ENCODE assay signal across 8 mouse cellular contexts in genomic region chr6:113638302-113639040, GRCm38 (mm10). TPM values are rescaled to one million over a fixed set of nuclear protein-coding genes. Genes with fewer than 3 reads are reported as not detected.
A peak's percentile ranks its signal among the peaks of the same experiment; 100 is the strongest.
DNase-seq lines count a peak whose midpoint lies in the region; ATAC-seq and TF ChIP-seq lines count a peak whose summit lies in the region.

Gene Irak2 (plus strand): TSS chr6:113638467.

- no peaks in the 10 kb centered on the region for H3K9me3 ChIP-seq in heart, embryonic 13.5 days
- H3K9me3 ChIP-seq in liver, embryonic 12.5 days (replicated peaks), result no peaks in the 10 kb centered on the region
- H3K9me3 ChIP-seq in stomach, embryonic 15.5 days, result no peaks in the 10 kb centered on the region

- peak within 1 kb of the TSS; percentile 56; the same call in 1 of the 2 replicates for H3K27ac ChIP-seq in heart, embryonic 13.5 days (replicated peaks)
- H3K27ac ChIP-seq in liver, embryonic 12.5 days, result peak within 1 kb of the TSS; percentile 76
- peak within 1 kb of the TSS; percentile 19; the same call in 1 of the 2 replicates for H3K27ac ChIP-seq in stomach, embryonic 15.5 days

- H3K4me3 ChIP-seq in C2C12 (ENCODE audit: insufficient read depth, poor library complexity, severe bottlenecking), result peak within 1 kb of the TSS; percentile 29
- H3K4me3 ChIP-seq in heart, embryonic 13.5 days, result peak within 1 kb of the TSS; percentile 69
- H3K4me3 ChIP-seq in liver, embryonic 12.5 days, result peak within 1 kb of the TSS; percentile 63
- peak within 1 kb of the TSS; percentile 56 for H3K4me3 ChIP-seq in stomach, embryonic 15.5 days (replicated peaks)

- peak; percentile 99 for TF ChIP-seq CTCF in C2C12 (IDR thresholded peaks at IDR 0.05; ENCODE audit: control insufficient read depth, insufficient read depth, insufficient read length)
- peak; percentile 92 for TF ChIP-seq CTCF in brain, embryonic 14.5 days (IDR thresholded peaks at IDR 0.05; ENCODE audit: borderline replicate concordance, extremely low read depth, insufficient read depth, insufficient read length)

- WGBS in heart, embryonic 13.5 days, result 8% methylated on average over 37 of the region's 37 CpGs
- WGBS in liver, embryonic 12.5 days (ENCODE audit: insufficient replicate concordance), result 5% methylated on average over 37 of the region's 37 CpGs
- 7% methylated on average over 37 of the region's 37 CpGs for WGBS in stomach, embryonic 15.5 days

- no peaks in the 10 kb centered on the region for H3K27me3 ChIP-seq in C2C12 (ENCODE audit: control insufficient read depth, insufficient read depth, insufficient read length)
- H3K27me3 ChIP-seq in heart, embryonic 13.5 days (replicated peaks), result no peaks in the 10 kb centered on the region
- no peaks in the 10 kb centered on the region for H3K27me3 ChIP-seq in liver, embryonic 12.5 days (replicated peaks)
- no peaks in the 10 kb centered on the region for H3K27me3 ChIP-seq in stomach, embryonic 15.5 days (replicated peaks)

- H3K79me3 ChIP-seq in C2C12 (ENCODE audit: low read depth), result no peaks in the 10 kb centered on the region

- no peak; the same call in 1 of the 2 replicates for TF ChIP-seq POLR2A in brain, embryonic 14.5 days (IDR thresholded peaks at IDR 0.05; ENCODE audit: borderline replicate concordance, extremely low read depth, insufficient read depth, insufficient read length, poor library complexity, severe bottlenecking)

- H3K79me2 ChIP-seq in C2C12 (ENCODE audit: control insufficient read depth, insufficient read depth), result no peaks in the 10 kb centered on the region

- H3K9ac ChIP-seq in heart, embryonic 13.5 days, result peak within 1 kb of the TSS; percentile 87
- peak within 1 kb of the TSS; percentile 79 for H3K9ac ChIP-seq in liver, embryonic 12.5 days
- H3K9ac ChIP-seq in stomach, embryonic 15.5 days, result peak within 1 kb of the TSS; percentile 38; the same call in 1 of the 2 replicates

- H3K4me2 ChIP-seq in heart, embryonic 13.5 days, result peak within 1 kb of the TSS; percentile 83
- H3K4me2 ChIP-seq in liver, embryonic 12.5 days, result peak within 1 kb of the TSS; percentile 80
- H3K4me2 ChIP-seq in stomach, embryonic 15.5 days, result peak within 1 kb of the TSS; percentile 66

- peak within 1 kb of the TSS; percentile 77 for H3ac ChIP-seq in C2C12 (ENCODE audit: control insufficient read depth, insufficient read length, low read depth)

- no peaks in the 10 kb centered on the region for H3K36me3 ChIP-seq in C2C12 (ENCODE audit: control insufficient read depth, insufficient read depth)
- peaks cover 1% of the 10 kb centered on the region for H3K36me3 ChIP-seq in heart, embryonic 13.5 days
- 0 out of 2 replicates have a peak, but pooled peaks cover 1% of the 10 kb centered on the region for H3K36me3 ChIP-seq in liver, embryonic 12.5 days
- no peaks in the 10 kb centered on the region for H3K36me3 ChIP-seq in stomach, embryonic 15.5 days

- H3K4me1 ChIP-seq in heart, embryonic 13.5 days, result peaks cover 7% of the 10 kb centered on the region; the same call in 1 of the 2 replicates
- peaks cover 45% of the 10 kb centered on the region for H3K4me1 ChIP-seq in liver, embryonic 12.5 days
- peaks cover 3% of the 10 kb centered on the region; the same call in 1 of the 2 replicates for H3K4me1 ChIP-seq in stomach, embryonic 15.5 days

- peak; percentile 99 for ATAC-seq in erythroid progenitor cell, adult 5-6 weeks (replicated peaks; ENCODE audit: low FRiP score, poor library complexity, severe bottlenecking)
- peak; percentile 85 for ATAC-seq in heart, embryonic 13.5 days (ENCODE audit: extremely low read depth, insufficient number of reproducible peaks, low FRiP score, low TSS enrichment)
- peak; percentile 94 for ATAC-seq in liver, embryonic 12.5 days
- peak; percentile 91 for ATAC-seq in stomach, embryonic 15.5 days (ENCODE audit: insufficient read depth, low FRiP score, low read depth)

- peak; percentile 93 for DNase-seq in brain, embryonic 14.5 days (ENCODE audit: low read depth)
- peak; percentile 98 for DNase-seq in kidney, postnatal 10 days
- DNase-seq in natural killer cell, adult 2 months (ENCODE audit: low spot score in 2 of 2), result peak; percentile 93 to 96

TF ChIP-seq in C2C12, 6 proteins besides CTCF, POLR2A, EP300 and RAD21:
- TF ChIP-seq MAX (IDR thresholded peaks at IDR 0.05), result peak; percentile 94
- TF ChIP-seq FOSL1 (IDR thresholded peaks at IDR 0.05; ENCODE audit: insufficient read depth, low read length, poor library complexity, severe bottlenecking), result no peak
- TF ChIP-seq MYOD1 (IDR thresholded peaks at IDR 0.05; ENCODE audit: control insufficient read depth, insufficient read length, low read depth), result no peak
TF ChIP-seq in C2C12: peak in this region for 1.

RNA-seq across cellular contexts. Expression of gene Irak2, which starts in this region (rescaled TPM):
- polyA plus RNA-seq in C2C12 (2012; fragmentation: generic; extraction: Trizol), result 45.9 TPM
- 4.0 and 4.2 TPM in 2 replicates for polyA plus RNA-seq in brain, embryonic 14.5 days (2012; rRNA removed)
- 7.2 and 23.1 TPM in 2 replicates for total RNA-seq in erythroid progenitor cell, adult 5-6 weeks (2015; ENCODE audit: low replicate concordance)
- total RNA-seq in erythroid progenitor cell, adult 5-6 weeks (2017; ENCODE audit: low replicate concordance), result 34.8 and 64.6 TPM in 2 replicates
- polyA plus RNA-seq in heart, embryonic 13.5 days (2015; fragmentation: Nextera tagmentation; extraction: Ambion mirVana), result 5.2 and 6.2 TPM in 2 replicates
- polyA plus RNA-seq in liver, embryonic 12.5 days (2016; fragmentation: Nextera tagmentation; extraction: Ambion mirVana), result 17.2 and 17.9 TPM in 2 replicates
- 8.0 and 10.0 TPM in 2 replicates for polyA plus RNA-seq in stomach, embryonic 15.5 days (2015; fragmentation: Nextera tagmentation; extraction: Ambion mirVana)

Comparison
In these comparisons a context has a peak if more than half of its experiments do, and no peak if none do; other contexts are left out.
1. Peak in every context shown above with its lines: DNase-seq, ATAC-seq, H3K4me3 ChIP-seq and H3K27ac ChIP-seq.
2. H3K27ac ChIP-seq: peak in every context shown above with its lines; median percentile 76 in liver, embryonic 12.5 days; 56 in heart, embryonic 13.5 days; 19 in stomach, embryonic 15.5 days.